Mouse (Mus musculus): ENCODE results near the gene Mcpt1. TPM values are rescaled to one million over a fixed set of nuclear protein-coding genes. Genes with fewer than 3 reads are reported as not detected.

Gene Mcpt1
- polyA plus RNA-seq, 1 experiment from 2014 or later: not detected

Other genes starting within 250 kb of the Mcpt1 start
- gene Adcy4, start 233.9 kb upstream of the Mcpt1 start, polyA plus RNA-seq (2015; fragmentation: Nextera tagmentation; extraction: Ambion mirVana): 1.4 and 1.9 TPM in 2 replicates
- gene Ripk3, start 229.1 kb upstream of the Mcpt1 start, polyA plus RNA-seq (2015; fragmentation: Nextera tagmentation; extraction: Ambion mirVana): 16.9 and 19.7 TPM in 2 replicates
- gene Nfatc4, start 194.8 kb upstream of the Mcpt1 start, polyA plus RNA-seq (2015; fragmentation: Nextera tagmentation; extraction: Ambion mirVana): 0.67 and 0.86 TPM in 2 replicates
- gene Nynrin, start 164.0 kb upstream of the Mcpt1 start, polyA plus RNA-seq (2015; fragmentation: Nextera tagmentation; extraction: Ambion mirVana): 2.0 and 2.1 TPM in 2 replicates
- gene Cbln3, start 133.6 kb upstream of the Mcpt1 start, polyA plus RNA-seq (2015; fragmentation: Nextera tagmentation; extraction: Ambion mirVana): 0.20 and 0.31 TPM in 2 replicates
- gene Khnyn, start 133.0 kb upstream of the Mcpt1 start, polyA plus RNA-seq (2015; fragmentation: Nextera tagmentation; extraction: Ambion mirVana): 8.6 and 10.1 TPM in 2 replicates
- gene Sdr39u1, start 117.7 kb upstream of the Mcpt1 start, polyA plus RNA-seq (2015; fragmentation: Nextera tagmentation; extraction: Ambion mirVana): 12.8 and 15.5 TPM in 2 replicates
- 0.36 and 0.47 TPM in 2 replicates for gene Cma1, start 73.3 kb upstream of the Mcpt1 start, polyA plus RNA-seq (2015; fragmentation: Nextera tagmentation; extraction: Ambion mirVana)
- gene Cma2, start 67.0 kb upstream of the Mcpt1 start, polyA plus RNA-seq (2015; fragmentation: Nextera tagmentation; extraction: Ambion mirVana): not detected in 2 replicates
- not detected in 2 replicates for gene Mcpt9, start 12.5 kb downstream of the Mcpt1 start, polyA plus RNA-seq (2015; fragmentation: Nextera tagmentation; extraction: Ambion mirVana)
- gene Mcpt2, start 24.1 kb downstream of the Mcpt1 start, polyA plus RNA-seq (2015; fragmentation: Nextera tagmentation; extraction: Ambion mirVana): 0.14 and 0.15 TPM in 2 replicates
- gene Mcpt4, start 44.3 kb downstream of the Mcpt1 start, polyA plus RNA-seq (2015; fragmentation: Nextera tagmentation; extraction: Ambion mirVana): not detected in 2 replicates
- 6.2 and 6.4 TPM in 2 replicates for gene Mcpt8, start 67.3 kb downstream of the Mcpt1 start, polyA plus RNA-seq (2015; fragmentation: Nextera tagmentation; extraction: Ambion mirVana)
- gene Ctsg, start 84.6 kb downstream of the Mcpt1 start, polyA plus RNA-seq (2015; fragmentation: Nextera tagmentation; extraction: Ambion mirVana): 39.4 and 44.1 TPM in 2 replicates
- not detected in 2 replicates for gene Gzme, start 102.7 kb downstream of the Mcpt1 start, polyA plus RNA-seq (2015; fragmentation: Nextera tagmentation; extraction: Ambion mirVana)
- gene Gzmd, start 114.6 kb downstream of the Mcpt1 start, polyA plus RNA-seq (2015; fragmentation: Nextera tagmentation; extraction: Ambion mirVana): not detected in 2 replicates
- gene Gzmg, start 141.6 kb downstream of the Mcpt1 start, polyA plus RNA-seq (2015; fragmentation: Nextera tagmentation; extraction: Ambion mirVana): not detected in 2 replicates
- gene Gzmn, start 156.6 kb downstream of the Mcpt1 start, polyA plus RNA-seq (2015; fragmentation: Nextera tagmentation; extraction: Ambion mirVana): not detected in 2 replicates
- not detected in 2 replicates for gene Gzmf, start 193.4 kb downstream of the Mcpt1 start, polyA plus RNA-seq (2015; fragmentation: Nextera tagmentation; extraction: Ambion mirVana)
- gene Gzmc, start 216.7 kb downstream of the Mcpt1 start, polyA plus RNA-seq (2015; fragmentation: Nextera tagmentation; extraction: Ambion mirVana): 0.09 TPM in 1 of 2 replicates, not detected in the other
- gene Gzmb, start 244.3 kb downstream of the Mcpt1 start, polyA plus RNA-seq (2015; fragmentation: Nextera tagmentation; extraction: Ambion mirVana): 0.39 and 0.44 TPM in 2 replicates

Measured in liver, embryonic 15.5 days (tissue).